Mouse (Mus musculus) embryonic stem cell, embryonic (primary cell): ENCODE results near the gene Rps6kb2.

Experiments used
- CTCF ChIA-PET, 4 experiments: fragments of 300-600 bp in 2 of 4; fragments of 350-600 bp in 2 of 4; sonication (Branson Sonifier 250); formaldehyde crosslinking; loops; one replicate each; lab custom pipeline; 2022; ENCODE audit warnings: inconsistent platforms in 2 of 4; lab: Charles Lee
- POLR2A ChIA-PET, 4 experiments: fragments of 300-600 bp in 2 of 4; fragments of 350-600 bp in 2 of 4; sonication (Branson Sonifier 250); formaldehyde crosslinking; loops; one replicate each; lab custom pipeline; 2022; ENCODE audit warnings: antibody characterized with exemption in 4 of 4, inconsistent platforms in 1 of 4; lab: Charles Lee

The Rps6kb2 gene

DNA sequence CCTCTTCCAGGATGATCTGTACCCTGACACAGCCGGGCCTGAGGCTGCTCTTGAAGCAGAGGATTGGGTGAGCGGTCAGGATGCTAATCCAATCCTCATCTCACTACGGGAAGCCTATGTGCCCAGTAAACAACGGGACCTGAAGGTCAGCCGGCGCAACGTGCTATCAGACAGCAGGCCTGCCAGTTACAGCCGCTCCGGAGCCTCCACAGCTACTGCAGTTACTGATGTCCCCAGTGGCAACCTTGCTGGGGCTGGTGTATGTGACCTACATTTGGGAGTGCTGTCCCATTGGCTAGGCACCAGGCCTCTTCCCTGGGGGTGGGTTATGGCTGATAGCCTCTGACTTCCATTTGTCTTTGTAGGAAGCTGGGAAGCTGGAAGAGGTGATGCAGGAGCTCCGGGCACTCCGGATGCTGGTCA, 9.9 kb downstream of the Rps6kb2 start, which contains the start of gene Ptprcap:
Gene Ptprcap (plus strand): TSS at position 373 of the 423 bp plus-strand sequence.
- POLR2A ChIA-PET = interaction anchor here (0.7 to 4.1 kb wide), 15 partner anchors 8 to 111 kb away, joined by 3 to 20 read pairs (median 6); partner anchors contain the start of genes Rps6kb2 (in 3 of the 4), Cdk2ap2 (in 1 of the 4), Ppp1ca (in 1 of the 4) and Rad9a (in 1 of the 4)
- CTCF ChIA-PET = interaction anchor here in 1 of 4 experiments (0.7 kb wide), 2 partner anchors 15 to 39 kb away, joined by 3 to 4 read pairs; no protein-coding TSS in a partner anchor

DNA sequence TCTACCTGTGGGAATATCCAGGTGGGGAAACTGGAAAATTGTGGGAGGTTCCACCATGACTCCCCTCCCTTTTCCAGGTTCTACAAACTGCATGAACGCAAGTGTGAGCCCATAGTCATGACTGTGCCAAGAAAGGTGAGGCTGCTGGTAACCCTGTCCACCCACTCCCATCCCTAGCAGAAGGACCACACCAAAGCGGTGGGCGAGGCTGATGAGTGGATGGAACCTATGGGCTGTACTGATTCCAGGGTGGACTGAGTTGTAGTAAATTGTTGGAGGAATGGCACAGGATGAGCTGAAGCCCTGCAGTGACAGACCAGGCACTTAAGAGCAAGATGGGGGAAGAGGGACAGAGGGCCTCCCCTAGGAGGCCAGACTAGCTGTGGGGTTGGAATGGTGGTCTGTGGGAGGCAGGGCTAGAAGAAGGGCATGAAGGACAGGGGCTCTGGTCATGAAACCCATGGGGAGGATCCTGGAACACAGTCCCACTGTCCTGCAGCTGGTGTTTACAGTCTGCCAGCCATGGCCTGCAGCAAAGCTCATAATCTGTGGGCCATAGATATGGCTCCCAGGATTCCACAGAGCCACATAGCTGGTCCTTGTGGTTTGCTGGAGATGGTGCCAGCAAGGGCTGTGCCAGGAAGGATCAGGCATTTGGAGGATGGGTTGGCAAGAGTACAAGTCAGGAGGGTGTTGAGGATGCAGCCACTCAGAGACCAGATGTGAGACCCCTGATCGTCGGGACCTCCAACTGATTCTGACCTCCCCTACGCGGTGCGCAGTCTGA, 10.5 kb downstream of the Rps6kb2 start:
- POLR2A ChIA-PET = interaction anchor here (0.5 to 4.1 kb wide), 21 partner anchors 10 to 315 kb away, joined by 3 to 17 read pairs (median 4); partner anchors contain the start of genes Rps6kb2 (in 3 of the 4), Aip (in 1 of the 4), Ppp1ca (in 1 of the 4) and Rad9a (in 1 of the 4)
- CTCF ChIA-PET = interaction anchor here in 2 of 4 experiments (0.6 to 0.7 kb wide), 2 partner anchors 14 to 101 kb away, joined by 3 to 4 read pairs; no protein-coding TSS in a partner anchor

DNA sequence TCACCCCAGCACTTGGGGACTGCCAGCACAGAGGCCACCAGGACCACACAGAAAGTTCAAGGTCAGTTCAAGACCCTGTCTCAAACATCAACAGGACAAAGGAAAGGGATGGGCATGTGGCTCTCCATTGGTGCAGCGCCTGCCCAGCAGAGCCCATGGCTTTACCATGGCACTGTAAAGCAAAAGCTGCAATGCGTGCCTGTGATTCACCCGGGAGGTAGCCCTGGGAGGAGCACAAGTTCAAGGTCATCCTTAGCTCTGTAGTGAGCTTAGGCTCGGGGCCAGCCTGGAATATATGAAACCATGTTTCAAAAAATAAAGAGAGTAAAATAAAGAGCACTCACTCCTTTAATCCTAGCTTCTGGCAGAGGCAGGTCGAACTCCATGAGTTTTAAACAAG, 11.3 kb downstream of the Rps6kb2 start:
- CTCF ChIA-PET = interaction anchor here in 1 of 4 experiments (0.6 kb wide), 1 partner anchor 100 kb away, joined by 3 read pairs; no protein-coding TSS in a partner anchor
- POLR2A ChIA-PET = interaction anchor here in 3 of 4 experiments (0.5 to 2.8 kb wide), 18 partner anchors 8 to 315 kb away, joined by 3 to 15 read pairs (median 4); partner anchors contain the start of genes Rps6kb2 (in 3 of the 3) and Aip (in 1 of the 3)

DNA sequence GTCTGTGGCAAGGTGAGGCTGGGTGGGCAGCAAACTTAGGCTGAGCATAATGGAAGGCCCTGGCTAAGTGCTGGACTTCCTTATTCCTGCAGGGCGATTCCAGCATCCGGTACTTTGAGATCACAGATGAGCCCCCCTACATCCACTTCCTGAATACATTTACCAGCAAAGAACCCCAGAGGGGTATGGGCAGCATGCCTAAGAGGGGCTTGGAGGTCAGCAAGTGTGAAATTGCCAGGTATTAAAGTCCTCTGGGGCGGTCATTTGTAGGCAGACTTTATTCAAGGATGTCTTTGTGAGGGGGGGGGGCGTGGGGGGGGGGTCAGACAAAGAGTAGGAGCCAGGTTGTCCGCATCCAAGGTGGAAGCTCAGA, 11.7 kb downstream of the Rps6kb2 start:
- ChIA-PET CTCF (no interaction called here), POLR2A (interaction anchor here in 3 of 4 experiments (0.6 to 2.8 kb wide), 21 partner anchors 8 to 55 kb away, joined by 3 to 15 read pairs (median 4); partner anchors contain the start of genes Rps6kb2 (in 3 of the 3), Aip (in 1 of the 3) and Cdk2ap2 (in 1 of the 3))

DNA sequence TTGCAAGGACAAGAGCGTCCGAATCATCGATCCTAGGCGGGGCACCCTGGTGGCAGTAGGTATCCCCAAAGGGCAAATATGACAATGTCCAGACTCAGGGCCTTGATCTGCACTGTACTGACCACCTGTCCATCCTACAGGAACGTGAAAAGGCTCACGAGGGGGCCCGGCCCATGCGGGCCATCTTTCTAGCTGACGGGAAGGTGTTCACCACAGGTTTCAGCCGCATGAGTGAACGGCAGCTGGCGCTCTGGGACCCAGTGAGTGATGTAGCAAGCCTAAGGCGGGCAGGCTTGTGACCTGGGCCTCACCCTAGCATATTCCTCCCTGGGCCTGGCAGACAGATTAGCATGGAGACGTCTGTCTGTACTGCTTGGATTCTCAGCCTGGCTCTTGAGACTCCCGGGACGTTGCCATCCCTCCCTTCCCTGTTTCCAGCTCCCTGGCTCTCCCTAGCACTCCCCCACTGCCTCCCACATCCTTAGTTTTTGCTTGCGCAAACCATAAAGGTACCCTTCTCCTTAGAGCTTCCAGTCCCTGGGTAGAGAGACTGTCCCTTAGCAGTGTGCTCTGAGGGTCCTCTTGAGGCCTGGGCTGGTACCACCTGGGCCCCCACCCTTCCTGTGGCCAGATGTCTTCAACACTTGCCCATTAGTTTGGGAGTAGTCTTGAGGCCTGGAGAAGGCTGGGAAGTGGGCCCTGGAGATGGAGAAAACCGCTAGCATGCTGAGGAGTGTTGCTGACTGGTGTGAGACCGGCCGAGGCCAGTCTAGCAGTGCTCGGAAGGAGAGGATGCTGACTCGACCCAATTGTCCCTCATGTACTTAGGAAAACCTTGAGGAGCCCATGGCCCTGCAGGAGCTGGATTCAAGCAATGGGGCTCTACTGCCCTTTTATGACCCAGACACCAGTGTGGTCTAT, 12.3 kb downstream of the Rps6kb2 start:
- CTCF ChIA-PET = no interaction called here
- POLR2A ChIA-PET = interaction anchor here in 3 of 4 experiments (0.5 to 2.8 kb wide), 25 partner anchors 9 to 96 kb away, joined by 3 to 15 read pairs (median 3); partner anchors contain the start of genes Ppp1ca (in 2 of the 3), Rad9a (in 2 of the 3), Rps6kb2 (in 2 of the 3) and Aip (in 1 of the 3)

DNA sequence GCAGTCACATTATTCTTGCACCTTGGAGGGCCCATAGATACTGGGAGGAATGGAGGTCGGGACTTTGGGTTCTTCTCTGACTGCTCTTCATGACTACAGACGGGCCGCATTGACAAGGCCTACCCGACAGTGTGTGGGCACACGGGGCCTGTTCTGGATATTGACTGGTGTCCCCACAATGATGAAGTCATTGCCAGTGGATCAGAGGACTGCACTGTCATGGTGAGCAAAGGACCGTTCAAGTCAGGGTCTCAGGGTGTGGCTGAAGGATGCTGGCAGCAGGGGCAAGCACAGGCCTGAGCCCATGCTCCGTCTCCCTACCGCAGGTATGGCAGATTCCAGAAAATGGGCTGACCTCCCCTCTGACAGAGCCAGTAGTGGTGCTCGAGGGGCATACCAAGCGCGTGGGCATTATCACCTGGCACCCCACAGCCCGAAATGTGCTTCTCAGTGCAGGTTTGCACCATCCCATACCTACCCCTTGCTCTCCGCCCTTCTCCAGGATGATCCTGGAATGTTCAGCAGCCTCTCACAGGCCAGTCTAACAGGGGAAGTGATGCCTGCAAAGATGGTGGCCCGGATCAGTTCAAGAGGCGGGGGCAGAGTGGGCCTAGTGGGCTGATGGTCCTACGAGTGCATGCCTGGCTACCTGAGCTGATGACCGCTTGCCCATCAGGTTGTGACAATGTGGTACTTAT, 13.2 kb downstream of the Rps6kb2 start:
- POLR2A ChIA-PET = interaction anchor here in 3 of 4 experiments (0.5 to 2.8 kb wide), 17 partner anchors 8 to 95 kb away, joined by 3 to 15 read pairs (median 4); partner anchors contain the start of genes Cdk2ap2 (in 2 of the 3), Ppp1ca (in 2 of the 3), Rad9a (in 2 of the 3) and Rps6kb2 (in 2 of the 3)
- CTCF ChIA-PET = no interaction called here

DNA sequence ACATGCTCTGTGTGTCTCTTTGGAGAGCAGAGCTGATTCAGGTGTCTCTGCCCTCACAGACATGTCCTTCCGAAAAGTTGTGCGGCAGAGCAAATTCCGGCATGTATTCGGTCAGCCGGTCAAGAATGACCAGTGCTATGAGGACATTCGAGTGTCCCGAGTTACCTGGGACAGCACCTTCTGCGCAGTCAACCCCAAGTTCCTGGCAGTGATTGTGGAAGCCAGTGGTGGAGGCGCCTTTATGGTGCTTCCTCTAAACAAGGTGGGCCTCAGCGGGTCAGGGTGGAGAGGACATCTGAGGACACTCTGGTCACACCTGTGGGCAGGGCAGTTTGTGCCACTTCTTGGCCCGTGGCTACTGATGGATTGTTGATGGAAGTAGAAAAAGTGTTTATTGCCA, 13.9 kb downstream of the Rps6kb2 start:
- ChIA-PET POLR2A (interaction anchor here in 3 of 4 experiments (0.6 to 1.2 kb wide), 11 partner anchors 13 to 203 kb away, joined by 3 to 8 read pairs (median 4); partner anchors contain the start of genes Rps6kb2 (in 2 of the 3) and Cdk2ap2 (in 1 of the 3)), CTCF (no interaction called here)

DNA sequence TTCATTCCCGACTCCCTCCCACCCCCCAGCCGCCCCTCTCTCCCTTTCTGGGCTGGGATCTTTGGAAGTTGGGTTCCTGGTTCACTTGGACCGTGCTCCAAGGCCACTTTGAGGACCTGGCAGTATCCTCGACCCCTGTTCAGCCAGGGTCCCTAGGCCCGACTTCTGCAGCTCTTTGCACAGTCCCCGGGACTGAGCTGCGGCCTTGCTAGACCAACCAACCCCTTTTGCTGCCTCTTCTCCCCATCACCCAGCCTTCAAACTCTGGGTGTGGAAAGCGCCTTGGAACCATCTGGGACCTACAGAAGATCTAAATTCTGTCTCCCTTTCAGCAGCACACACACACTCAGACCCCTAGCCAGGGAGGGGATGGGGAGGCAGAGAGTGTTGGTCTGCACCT, 14.3 kb downstream of the Rps6kb2 start:
- ChIA-PET POLR2A (interaction anchor here in 3 of 4 experiments (0.6 to 1.2 kb wide), 13 partner anchors 13 to 203 kb away, joined by 3 to 8 read pairs (median 3); partner anchors contain the start of genes Rps6kb2 (in 2 of the 3) and Cdk2ap2 (in 1 of the 3)), CTCF (no interaction called here)

DNA sequence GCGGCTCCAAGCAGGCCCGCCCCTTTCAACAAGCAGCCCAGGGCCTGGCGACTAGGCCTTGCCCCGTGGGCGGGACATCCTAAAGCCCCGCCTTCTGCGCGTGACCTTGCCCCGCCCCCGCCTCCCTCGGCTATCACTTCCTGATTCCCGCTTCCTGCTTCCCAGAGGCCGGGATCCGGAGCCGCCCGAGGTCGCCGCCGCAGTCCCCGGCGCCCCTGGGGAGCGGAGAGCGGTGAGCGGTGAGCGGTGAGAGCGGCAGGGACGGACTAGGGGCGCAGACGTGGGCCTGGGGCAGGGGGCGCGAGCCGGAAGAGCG, 14.7 kb downstream of the Rps6kb2 start, which contains the start of gene Coro1b:
Gene Coro1b (plus strand): TSS at position 129 of the 316 bp plus-strand sequence.
- CTCF ChIA-PET = no interaction called here
- POLR2A ChIA-PET = interaction anchor here in 3 of 4 experiments (0.6 to 1.2 kb wide), 12 partner anchors 14 to 202 kb away, joined by 3 to 8 read pairs (median 4); partner anchors contain the start of genes Rps6kb2 (in 2 of the 3) and Cdk2ap2 (in 1 of the 3)

DNA sequence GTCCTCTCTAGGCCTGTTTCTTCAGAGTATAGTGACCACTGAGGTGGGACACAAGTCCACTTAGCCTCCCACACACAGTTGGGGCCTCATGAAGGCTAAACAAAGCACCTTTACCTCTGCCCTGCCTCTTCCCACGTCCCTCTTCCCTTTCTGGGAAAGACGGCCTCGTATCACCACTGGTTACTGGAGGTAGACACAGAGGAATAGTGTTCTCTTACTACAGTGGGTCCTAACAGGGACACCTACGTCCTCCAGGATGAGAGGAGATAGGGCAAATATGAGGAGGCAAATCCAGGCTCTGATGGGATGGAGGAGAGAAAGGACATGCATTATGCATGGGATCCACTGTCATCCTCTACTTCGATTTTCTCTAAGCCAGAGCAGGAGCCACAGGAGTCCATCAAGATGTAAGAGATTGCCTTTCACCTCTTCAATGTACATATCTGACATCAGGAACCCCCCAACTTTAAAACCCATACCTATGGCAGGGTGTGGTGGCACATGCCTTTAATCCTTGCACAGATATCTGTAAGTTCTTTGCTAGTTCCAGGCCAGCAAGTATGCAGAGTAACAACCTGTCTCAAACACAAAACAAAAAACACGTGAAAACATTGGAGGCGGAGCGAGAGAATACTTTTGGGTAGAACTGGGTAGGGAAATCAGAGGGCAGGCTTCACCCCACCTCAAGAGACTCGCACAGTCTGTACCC, 15.2 kb downstream of the Rps6kb2 start:
- POLR2A ChIA-PET = interaction anchor here in 3 of 4 experiments (0.6 to 1.9 kb wide), 15 partner anchors 8 to 53 kb away, joined by 3 to 7 read pairs (median 4); partner anchors contain the start of genes Cdk2ap2 (in 2 of the 3) and Ppp1ca (in 2 of the 3)
- CTCF ChIA-PET = interaction anchor here in 1 of 4 experiments (1.1 kb wide), 1 partner anchor 59 kb away, joined by 3 read pairs; no protein-coding TSS in a partner anchor

DNA sequence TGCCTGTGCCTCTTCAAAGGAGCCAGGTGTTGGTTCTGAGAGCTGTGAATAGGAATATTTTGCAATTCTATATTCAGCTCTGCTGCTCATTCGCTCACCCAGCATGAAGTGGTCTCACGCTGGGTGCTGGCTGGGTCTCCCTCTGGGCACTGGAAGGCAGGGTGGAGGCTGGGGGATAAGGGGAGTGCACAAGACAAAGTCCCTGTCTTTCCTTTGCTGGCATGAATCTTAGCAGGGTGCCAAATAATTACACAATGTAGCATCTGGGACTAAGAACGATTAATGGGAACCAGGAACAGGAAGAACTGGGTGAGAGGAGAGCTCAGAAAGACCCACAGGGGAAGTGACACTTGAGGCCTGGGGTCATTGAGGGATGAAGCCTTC, 16.1 kb downstream of the Rps6kb2 start:
- POLR2A ChIA-PET = interaction anchor here (0.6 to 1.9 kb wide), 15 partner anchors 9 to 100 kb away, joined by 3 to 7 read pairs (median 4); partner anchors contain the start of genes Cdk2ap2 (in 2 of the 4) and Ppp1ca (in 2 of the 4)
- CTCF ChIA-PET = interaction anchor here in 3 of 4 experiments (0.6 to 1.1 kb wide), 3 partner anchors 22 to 428 kb away, joined by 3 read pairs; no protein-coding TSS in a partner anchor

DNA sequence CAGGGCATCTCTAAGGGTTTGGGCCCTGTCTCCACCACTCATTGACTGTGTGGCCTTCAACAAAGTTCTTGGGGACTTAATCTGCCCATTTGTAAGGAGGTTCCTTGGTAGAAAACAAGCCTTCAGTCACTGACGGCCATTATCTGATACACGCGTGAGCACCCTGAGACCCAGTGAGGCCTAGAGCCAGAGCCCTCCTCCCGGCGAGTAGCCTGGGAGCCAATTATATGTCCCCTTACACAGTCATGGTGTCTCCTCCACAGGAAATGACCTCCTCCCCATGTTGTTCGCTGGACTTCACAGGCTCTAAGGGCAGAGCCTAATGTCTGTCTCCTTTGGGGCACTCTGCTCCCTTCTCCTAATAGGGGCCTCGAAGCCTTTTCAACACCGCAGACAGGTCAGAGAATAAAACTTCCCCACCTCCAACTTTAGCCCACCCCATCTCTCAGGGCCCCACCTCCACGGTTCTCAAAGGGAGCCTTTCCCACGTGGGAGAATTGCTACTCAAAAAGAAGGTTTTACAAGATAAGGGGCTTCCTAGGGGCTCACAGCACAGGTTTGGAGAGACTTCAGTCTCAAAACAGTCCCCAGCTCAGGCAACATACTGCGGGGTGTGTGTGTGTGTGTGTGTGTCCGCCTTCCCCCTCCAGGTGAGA, 16.7 kb downstream of the Rps6kb2 start:
- POLR2A ChIA-PET = interaction anchor here in 3 of 4 experiments (0.6 to 1.9 kb wide), 12 partner anchors 8 to 49 kb away, joined by 3 to 7 read pairs (median 5); partner anchors contain the start of genes Cdk2ap2 (in 2 of the 3) and Ppp1ca (in 2 of the 3)
- CTCF ChIA-PET = interaction anchor here in 3 of 4 experiments (0.6 to 1.1 kb wide), 3 partner anchors 21 to 428 kb away, joined by 3 read pairs; no protein-coding TSS in a partner anchor

DNA sequence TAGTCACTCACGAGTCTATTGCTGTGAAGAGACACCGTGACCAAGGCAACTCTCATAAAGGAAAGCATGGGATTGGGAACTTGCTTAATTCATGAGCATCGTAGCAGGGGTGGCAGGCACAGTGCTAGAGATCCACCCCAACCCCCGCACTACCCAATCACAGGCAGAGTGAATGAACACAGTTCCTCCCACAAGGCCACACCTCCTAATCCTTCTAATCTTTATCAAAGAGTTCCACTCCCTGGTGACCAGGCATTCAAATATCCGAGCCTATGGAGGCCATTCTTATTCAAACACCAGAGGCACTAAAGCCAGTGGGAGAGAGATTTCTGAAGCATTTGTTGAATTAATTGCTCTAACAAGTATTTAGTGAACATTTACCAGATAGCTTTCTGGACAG, 17.2 kb downstream of the Rps6kb2 start:
- CTCF ChIA-PET = no interaction called here
- POLR2A ChIA-PET = interaction anchor here in 3 of 4 experiments (0.5 to 1.9 kb wide), 5 partner anchors 11 to 49 kb away, joined by 3 to 5 read pairs (median 5); partner anchors contain the start of genes Aip (in 1 of the 3) and Cdk2ap2 (in 1 of the 3)

DNA sequence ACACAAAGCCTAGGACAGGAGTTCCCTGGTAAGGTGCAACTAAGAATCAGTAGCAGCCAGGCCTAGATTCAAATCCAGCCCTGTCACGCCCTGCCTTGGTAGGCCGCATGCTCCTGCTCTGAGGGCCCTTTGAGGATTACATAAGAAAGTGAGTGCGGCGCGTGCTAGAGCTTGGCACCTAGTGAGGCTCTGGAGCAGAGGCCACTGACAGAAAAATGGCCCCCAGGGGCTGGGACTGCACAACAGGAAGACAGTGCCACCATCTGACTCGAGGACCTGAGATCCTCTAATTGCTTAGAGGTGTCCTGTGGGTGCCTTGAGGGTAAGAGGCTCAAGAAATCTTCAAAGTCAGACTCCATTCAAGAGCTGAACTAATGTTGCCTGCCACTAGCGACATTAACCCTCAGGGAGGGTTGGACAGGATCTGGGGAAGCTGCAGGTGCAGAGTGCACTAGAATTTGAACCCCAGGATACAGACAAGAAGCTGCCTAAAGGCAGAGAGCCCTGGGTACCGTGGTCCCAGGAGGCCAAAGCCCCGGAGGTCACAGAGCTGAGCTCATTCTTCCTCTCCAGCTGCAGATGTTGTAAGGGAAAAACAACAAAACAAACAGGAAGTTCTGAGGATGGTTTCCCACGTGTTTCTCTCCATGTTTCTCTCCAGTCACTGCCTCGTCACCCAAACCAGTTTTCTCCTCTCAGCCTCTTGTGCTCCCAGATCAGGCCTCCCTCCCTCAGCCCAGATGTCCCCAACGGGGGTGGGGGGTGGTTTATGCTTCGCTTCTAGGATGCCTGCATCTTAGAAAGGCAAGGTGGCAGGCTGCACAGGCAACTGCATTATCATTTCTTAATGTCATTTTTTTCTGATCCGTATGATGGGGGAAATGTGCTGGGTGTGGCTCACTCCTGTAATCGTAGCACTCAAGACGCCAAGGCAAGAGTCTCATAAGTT, 18.3 kb downstream of the Rps6kb2 start:
- ChIA-PET POLR2A (interaction anchor here in 2 of 4 experiments (0.6 to 1.7 kb wide), 11 partner anchors 9 to 89 kb away, joined by 3 to 5 read pairs (median 3); partner anchors contain the start of genes Aip (in 1 of the 2), Carns1 (in 1 of the 2), Cdk2ap2 (in 1 of the 2) and Ptprcap (in 1 of the 2)), CTCF (interaction anchor here in 2 of 4 experiments (0.6 to 0.8 kb wide), 2 partner anchors 84 to 176 kb away, joined by 3 read pairs; no protein-coding TSS in a partner anchor)
